Mouse (Mus musculus) myocyte (in vitro differentiated cells): Measurements from ENCODE around the gene Poc5.

ENCODE experiments used
- MAX ChIP-seq: IDR thresholded peaks from one replicate; pipeline ENCODE4 v1.6.1; 2011; ENCODE audit warnings: low read depth, mild to moderate bottlenecking, control low read depth
- MYOG ChIP-seq, 3 experiments: IDR thresholded peaks; one replicate each; pipeline ENCODE4 v1.6.1; 2011; ENCODE audit warnings: control low read depth in 2 of 3, low read depth in 2 of 3, mild to moderate bottlenecking in 2 of 3; ENCODE audit not compliant: insufficient read length in 2 of 3, control insufficient read depth in 1 of 3, insufficient read depth in 1 of 3
- POLR2A ChIP-seq: IDR thresholded peaks from one replicate; pipeline ENCODE4 v1.6.1; 2011; ENCODE audit warnings: low read depth, mild to moderate bottlenecking, control low read depth, moderate library complexity; ENCODE audit not compliant: insufficient read length
- TCF12 ChIP-seq: IDR thresholded peaks from one replicate; pipeline ENCODE4 v1.6.1; 2011; ENCODE audit warnings: mild to moderate bottlenecking, control low read depth; ENCODE audit not compliant: poor library complexity, insufficient read depth, severe bottlenecking
- USF1 ChIP-seq: IDR thresholded peaks from one replicate; pipeline ENCODE4 v1.6.1; 2011; ENCODE audit warnings: low read depth, mild to moderate bottlenecking, control low read depth, moderate library complexity

DNA sequence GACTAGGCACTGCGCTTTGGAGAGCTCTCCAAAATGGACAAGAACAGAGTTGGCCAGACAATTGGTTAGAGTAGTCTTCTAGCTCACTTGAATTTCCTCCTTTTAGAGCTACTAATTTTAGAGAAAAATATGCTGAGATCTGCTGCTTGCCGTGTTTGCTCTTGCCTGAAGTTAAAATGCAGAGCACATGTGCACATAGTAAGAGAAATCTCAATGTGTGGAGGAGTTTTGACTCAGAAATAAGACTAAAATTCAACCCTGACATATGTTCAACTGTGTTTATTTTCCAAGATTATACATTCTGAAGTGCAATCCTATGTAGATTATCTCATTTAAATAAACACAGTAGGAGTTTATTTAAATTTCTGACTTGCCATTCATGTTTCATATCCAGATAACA, 17.4 kb downstream of the Poc5 start:
- TF ChIP-seq POLR2A: no peak
- no peak for TF ChIP-seq USF1
- no peak for TF ChIP-seq MAX
- TF ChIP-seq MYOG (IDR thresholded peaks at IDR 0.05; ENCODE audit: control insufficient read depth in 1 of 3, insufficient read depth in 1 of 3, insufficient read length in 2 of 3, low read depth in 2 of 3): no peak
- TF ChIP-seq TCF12: no peak
